Mouse (Mus musculus): Measurements from ENCODE around the gene Ddx21. TPM values are rescaled to one million over a fixed set of nuclear protein-coding genes. Genes with fewer than 3 reads are reported as not detected.

Gene Ddx21
- polyA plus RNA-seq, 1 experiment from 2014 or later, result 72.8 TPM

- Histone ChIP-seq H3K9me3 (ENCODE audit: control insufficient read depth, low read length) (no peaks in the 10 kb centered on the region), H3K27ac (ENCODE audit: low read depth, low read length) (no peak overlapping the region), H3K9ac (ENCODE audit: low read depth, low read length) (no peak overlapping the region), H3K4me3 (ENCODE audit: low read depth, low read length) (no peak overlapping the region), H3K27me3 (replicated peaks; ENCODE audit: control insufficient read depth, insufficient read depth, low read length) (no peaks in the 10 kb centered on the region), H3K36me3 (ENCODE audit: control insufficient read depth, insufficient read depth, low read length) (no peaks in the 10 kb centered on the region), H3K4me2 (no peak overlapping the region), H3K4me1 (replicated peaks; ENCODE audit: control insufficient read depth, insufficient read depth, low read length) (peaks cover 14% of the 10 kb centered on the region)
- DNase-seq (ENCODE audit: low spot score) (no peak), ATAC-seq (replicated peaks; ENCODE audit: low FRiP score) (no peak)
- whole genome bisulfite sequencing, result 73% methylated on average over 12 of the region's 12 CpGs
Observed at GRCm38 (mm10) chr10:62541499-62541898, 60.6 kb downstream of the Ddx21 start.

- ATAC-seq (replicated peaks; ENCODE audit: low FRiP score), result peak; percentile 93
- 40% methylated on average over 3 of the region's 3 CpGs for WGBS
Observed at GRCm38 (mm10) chr10:62540800-62541199, 61.3 kb downstream of the Ddx21 start.

GRCm38 (mm10) chr10:62534509-62534908, 67.6 kb downstream of the Ddx21 start:
- ATAC-seq (replicated peaks; ENCODE audit: low FRiP score) (no peak), DNase-seq (ENCODE audit: low spot score) (no peak)
- Histone ChIP-seq H3K4me1 (replicated peaks; ENCODE audit: control insufficient read depth, insufficient read depth, low read length) (no peaks in the 10 kb centered on the region), H3K27me3 (replicated peaks; ENCODE audit: control insufficient read depth, insufficient read depth, low read length) (no peaks in the 10 kb centered on the region), H3K9ac (ENCODE audit: low read depth, low read length) (no peak overlapping the region), H3K9me3 (ENCODE audit: control insufficient read depth, low read length) (no peaks in the 10 kb centered on the region), H3K27ac (ENCODE audit: low read depth, low read length) (no peak overlapping the region), H3K4me2 (no peak overlapping the region), H3K4me3 (ENCODE audit: low read depth, low read length) (no peak overlapping the region), H3K36me3 (ENCODE audit: control insufficient read depth, insufficient read depth, low read length) (no peaks in the 10 kb centered on the region)
- 78% methylated on average over 7 of the region's 7 CpGs for WGBS

More at GRCm38 (mm10) chr10:62540800-62541199, 61.3 kb downstream of the Ddx21 start:
- no peak overlapping the region for H3K4me3 ChIP-seq (ENCODE audit: low read depth, low read length)
- DNase-seq (ENCODE audit: low spot score), result no peak
- H3K9ac ChIP-seq (ENCODE audit: low read depth, low read length), result peak overlapping the region; percentile 25; the same call in 1 of the 2 replicates
- H3K27me3 ChIP-seq (replicated peaks; ENCODE audit: control insufficient read depth, insufficient read depth, low read length), result no peaks in the 10 kb centered on the region
- peaks cover 14% of the 10 kb centered on the region for H3K4me1 ChIP-seq (replicated peaks; ENCODE audit: control insufficient read depth, insufficient read depth, low read length)
- H3K36me3 ChIP-seq (ENCODE audit: control insufficient read depth, insufficient read depth, low read length), result no peaks in the 10 kb centered on the region
- no peak overlapping the region for H3K27ac ChIP-seq (ENCODE audit: low read depth, low read length)
- no peaks in the 10 kb centered on the region for H3K9me3 ChIP-seq (ENCODE audit: control insufficient read depth, low read length)
- peak overlapping the region; percentile 8; the same call in 1 of the 2 replicates for H3K4me2 ChIP-seq

GRCm38 (mm10) chr10:62532832-62533231, 69.2 kb downstream of the Ddx21 start:
- no peak overlapping the region for H3K4me3 ChIP-seq (ENCODE audit: low read depth, low read length)
- DNase-seq (ENCODE audit: low spot score) (no peak), ATAC-seq (replicated peaks; ENCODE audit: low FRiP score) (no peak)
- 28% methylated on average over 2 of the region's 2 CpGs for WGBS
- H3K4me2 ChIP-seq, result no peak overlapping the region
- H3K27me3 ChIP-seq (replicated peaks; ENCODE audit: control insufficient read depth, insufficient read depth, low read length), result no peaks in the 10 kb centered on the region
- no peaks in the 10 kb centered on the region for H3K36me3 ChIP-seq (ENCODE audit: control insufficient read depth, insufficient read depth, low read length)
- no peak overlapping the region for H3K9ac ChIP-seq (ENCODE audit: low read depth, low read length)
- no peaks in the 10 kb centered on the region for H3K4me1 ChIP-seq (replicated peaks; ENCODE audit: control insufficient read depth, insufficient read depth, low read length)
- H3K27ac ChIP-seq (ENCODE audit: low read depth, low read length), result no peak overlapping the region
- H3K9me3 ChIP-seq (ENCODE audit: control insufficient read depth, low read length), result no peaks in the 10 kb centered on the region

Other genes starting within 250 kb of the Ddx21 start
- 123 and 141 TPM in 2 replicates for gene Hk1, start 222.4 kb downstream of the Ddx21 start, polyA plus RNA-seq (2014; fragmentation: Nextera tagmentation; extraction: Ambion mirVana)
- gene Hkdc1, start 179.8 kb downstream of the Ddx21 start, polyA plus RNA-seq (2014; fragmentation: Nextera tagmentation; extraction: Ambion mirVana), result 6.6 and 8.5 TPM in 2 replicates
- gene 4930507D05Rik, start 152.8 kb downstream of the Ddx21 start, polyA plus RNA-seq (2014; fragmentation: Nextera tagmentation; extraction: Ambion mirVana), result 0.27 and 0.63 TPM in 2 replicates
- gene Supv3l1, start 152.5 kb downstream of the Ddx21 start, polyA plus RNA-seq (2014; fragmentation: Nextera tagmentation; extraction: Ambion mirVana), result 40.4 and 41.5 TPM in 2 replicates
- 77.4 and 87.8 TPM in 2 replicates for gene Vps26a, start 115.5 kb downstream of the Ddx21 start, polyA plus RNA-seq (2014; fragmentation: Nextera tagmentation; extraction: Ambion mirVana)
- 59.2 and 66.1 TPM in 2 replicates for gene Srgn, start 74.8 kb downstream of the Ddx21 start, polyA plus RNA-seq (2014; fragmentation: Nextera tagmentation; extraction: Ambion mirVana)
- gene Kif1bp, start 23.8 kb downstream of the Ddx21 start, polyA plus RNA-seq (2014; fragmentation: Nextera tagmentation; extraction: Ambion mirVana), result 28.1 and 28.3 TPM in 2 replicates
- 89.8 and 90.1 TPM in 2 replicates for gene Ddx50, start 48.9 kb upstream of the Ddx21 start, polyA plus RNA-seq (2014; fragmentation: Nextera tagmentation; extraction: Ambion mirVana)
- gene Stox1, start 123.8 kb upstream of the Ddx21 start, polyA plus RNA-seq (2014; fragmentation: Nextera tagmentation; extraction: Ambion mirVana), result 0.47 and 1.0 TPM in 2 replicates
- gene Ccar1, start 190.0 kb upstream of the Ddx21 start, polyA plus RNA-seq (2014; fragmentation: Nextera tagmentation; extraction: Ambion mirVana), result 116 and 123 TPM in 2 replicates

All from liver, embryonic 11.5 days (tissue).